Mouse (Mus musculus): ENCODE results near the gene Apod.

GRCm38 (mm10) chr16:31355882-31356281 is 41.3 kb upstream of the Apod start:
- no peak for TF ChIP-seq POLR2A (IDR thresholded peaks at IDR 0.05; ENCODE audit: low read depth, low read length)
- no peak for TF ChIP-seq CTCF (IDR thresholded peaks at IDR 0.05; ENCODE audit: extremely low read depth, insufficient read length, insufficient replicate concordance, low read depth, low read length)
